In the genomic region with DNA sequence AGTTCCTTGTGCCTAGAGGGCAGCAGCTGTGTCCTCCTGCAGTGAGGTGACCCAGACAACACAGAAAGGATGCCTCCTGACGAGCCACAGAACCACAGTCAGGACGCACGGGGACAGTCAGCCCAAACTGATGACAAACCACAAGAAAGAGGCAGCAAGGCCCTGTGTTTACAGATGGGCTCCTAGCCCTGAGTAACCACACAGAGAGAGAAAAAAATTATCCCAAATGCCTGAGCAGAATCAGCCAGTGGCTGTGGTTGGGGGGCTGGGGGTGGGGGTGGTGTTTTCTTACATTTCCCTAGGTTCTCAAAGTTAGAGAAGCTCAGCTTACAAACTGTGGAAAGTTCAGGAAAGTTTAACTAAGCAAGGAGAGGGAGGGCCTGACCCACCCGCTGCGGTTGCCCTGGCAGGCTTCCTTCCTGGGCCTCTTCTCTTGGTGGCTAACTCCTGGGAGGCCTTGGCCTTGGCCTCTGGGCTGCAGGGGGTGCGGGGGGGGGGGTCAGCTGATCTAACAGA, we compare ENCODE assay signal across 9 mouse cellular contexts. TPM values are rescaled to one million over a fixed set of nuclear protein-coding genes. Genes with fewer than 3 reads are reported as not detected.
DNase-seq lines count a peak whose midpoint lies in the region; ATAC-seq lines count a peak whose summit lies in the region.
"Had no signal": no experiment of that assay in that cellular context is flagged by ENCODE, and none has a peak within 500 bp of the region (broad histone marks: within the 10 kb centered on the region; RNA-seq: fewer than 3 reads in every experiment).

No protein-coding gene starts in this region.

- H3K4me1 ChIP-seq in heart, embryonic 10.5 days: peaks cover 32% of the 10 kb centered on the region
- H3K4me1 ChIP-seq in forebrain, embryonic 10.5 days: peaks cover 35% of the 10 kb centered on the region
- H3K4me1 ChIP-seq in limb, embryonic 15.5 days: peaks cover 31% of the 10 kb centered on the region

- no peak overlapping the region for H3K4me3 ChIP-seq in heart, embryonic 10.5 days
- 0 out of 2 replicates have a peak overlapping the region, but pooled peaks have one; percentile 44 for H3K4me3 ChIP-seq in forebrain, embryonic 10.5 days
- H3K4me3 ChIP-seq in limb, embryonic 15.5 days: no peak overlapping the region
- H3K4me3 ChIP-seq: heart, adult 2 months had no signal

- H3K36me3 ChIP-seq in heart, embryonic 10.5 days: no peaks in the 10 kb centered on the region
- H3K36me3 ChIP-seq in forebrain, embryonic 10.5 days (replicated peaks): no peaks in the 10 kb centered on the region
- H3K36me3 ChIP-seq in limb, embryonic 15.5 days: no peaks in the 10 kb centered on the region

- no peak overlapping the region for H3K4me2 ChIP-seq in limb, embryonic 15.5 days

- H3K9me3 ChIP-seq in heart, embryonic 10.5 days: no peaks in the 10 kb centered on the region
- H3K9me3 ChIP-seq in forebrain, embryonic 10.5 days: no peaks in the 10 kb centered on the region
- no peaks in the 10 kb centered on the region for H3K9me3 ChIP-seq in limb, embryonic 15.5 days

- WGBS in heart, embryonic 10.5 days: 29% methylated on average over 6 of the region's 6 CpGs
- 43% methylated on average over 6 of the region's 6 CpGs for WGBS in forebrain, embryonic 10.5 days
- 27% methylated on average over 6 of the region's 6 CpGs for WGBS in limb, embryonic 15.5 days

- H3K27me3 ChIP-seq in heart, embryonic 10.5 days (ENCODE audit: insufficient read depth, poor library complexity, severe bottlenecking): peaks cover 49% of the 10 kb centered on the region
- H3K27me3 ChIP-seq in forebrain, embryonic 10.5 days (ENCODE audit: poor library complexity, severe bottlenecking): peaks cover 81% of the 10 kb centered on the region
- H3K27me3 ChIP-seq in limb, embryonic 15.5 days: peaks cover 19% of the 10 kb centered on the region

- DNase-seq in heart, embryonic 10.5 days (ENCODE audit: low spot score): no peak
- DNase-seq in heart, postnatal 4 days: no peak
- DNase-seq in 3134 (ENCODE audit: extremely low read depth, insufficient read length, low spot score): peak; percentile 71
- no peak for DNase-seq in forebrain, embryonic 10.5 days (ENCODE audit: extremely low spot score, low spot score)
- no peak for DNase-seq in frontal cortex, postnatal 10 days (ENCODE audit: low spot score in 2 of 2)
- no peak for DNase-seq in gastrocnemius, postnatal 10 days
- DNase-seq in frontal cortex, postnatal 14 days (ENCODE audit: low spot score in 2 of 2): no peak
- DNase-seq: heart, adult 2 months had no signal

- no peak for ATAC-seq in limb, embryonic 15.5 days (ENCODE audit: insufficient number of reproducible peaks, low FRiP score, low TSS enrichment, low read depth)

- H3K9ac ChIP-seq in limb, embryonic 15.5 days: no peak overlapping the region

- peak overlapping the region; percentile 59; the same call in 1 of the 2 replicates for H3K27ac ChIP-seq in heart, embryonic 10.5 days
- H3K27ac ChIP-seq in forebrain, embryonic 10.5 days: peak overlapping the region; percentile 83
- H3K27ac ChIP-seq in limb, embryonic 15.5 days: peak overlapping the region; percentile 54; the same call in 1 of the 2 replicates
- H3K27ac ChIP-seq: heart, adult 2 months had no signal

RNA-seq across cellular contexts. Expression of a gene that starts 18.4 kb away (rescaled TPM):
- polyA plus RNA-seq in heart, embryonic 10.5 days (2016; fragmentation: Nextera tagmentation; extraction: Ambion mirVana): 4.0 and 6.0 TPM in 2 replicates
- total RNA-seq in heart, postnatal 4 days (2021): 10 to 100 TPM; 71.1 to 78.7 TPM
- 6.5 and 7.1 TPM in 2 replicates for polyA plus RNA-seq in forebrain, embryonic 10.5 days (2016; fragmentation: Nextera tagmentation; extraction: Ambion mirVana)
- polyA plus RNA-seq in limb, embryonic 15.5 days (2015; fragmentation: Nextera tagmentation; extraction: Ambion mirVana): 8.5 and 10.5 TPM in 2 replicates
- total RNA-seq in gastrocnemius, postnatal 10 days (2021): 10 to 100 TPM; 33.4 to 40.6 TPM
